Mouse (Mus musculus) urinary bladder, postnatal 10 days (tissue): ENCODE measurements at regions not wholly inside any gene's neighbourhood (a gene's known extent, or its start where the extent isn't known, plus 50 kb on each side); places are given as distances from the start of the nearest gene placed in this dataset.
A peak's percentile ranks its signal among the peaks of the same experiment; 100 is the strongest.

Experiments used
- DNase-seq: peaks from one replicate; pipeline ENCODE4 v3.0.0; 2022; ENCODE audit warnings: low spot score

GRCm38 (mm10) chr5:93328059-93328458, 61.0 kb downstream of the Ccng2 start:
- peak; percentile 34 for DNase-seq

GRCm38 (mm10) chr5:93330851-93331250, 63.8 kb downstream of the Ccng2 start:
- no peak for DNase-seq

GRCm38 (mm10) chr5:93353101-93353500, 86.0 kb downstream of the Ccng2 start:
- no peak for DNase-seq
